ENCODE assay signal across 11 mouse cellular contexts in genomic region chr19:53464681-53465080, GRCm38 (mm10).
DNase-seq lines count a peak whose midpoint lies in the region; ATAC-seq and TF ChIP-seq lines count a peak whose summit lies in the region.
"Had no signal": no experiment of that assay in that cellular context is flagged by ENCODE, and none has a peak within 500 bp of the region (broad histone marks: within the 10 kb centered on the region; RNA-seq: fewer than 3 reads in every experiment).

No protein-coding gene starts in this region.

- H3K9me3 ChIP-seq in heart, postnatal 0 days (replicated peaks; ENCODE audit: control insufficient read depth, low read length), result peaks cover 14% of the 10 kb centered on the region; the same call in 1 of the 2 replicates
- H3K9me3 ChIP-seq in liver, embryonic 15.5 days (replicated peaks), result no peaks in the 10 kb centered on the region

- no peaks in the 10 kb centered on the region for H3K27me3 ChIP-seq in heart, postnatal 0 days (ENCODE audit: control insufficient read depth, insufficient read depth, low read length)
- H3K27me3 ChIP-seq in liver, embryonic 15.5 days, result no peaks in the 10 kb centered on the region
- no peaks in the 10 kb centered on the region; the same call in 1 of the 2 replicates for H3K27me3 ChIP-seq in kidney, adult 2 months (replicated peaks; ENCODE audit: control insufficient read depth, insufficient read depth, low read length)
- H3K27me3 ChIP-seq: neural tube, embryonic 12.5 days had no signal

- TF ChIP-seq CTCF in heart, postnatal 0 days (IDR thresholded peaks at IDR 0.05; ENCODE audit: low read depth), result no peak
- no peak for TF ChIP-seq CTCF in kidney, adult 2 months (conservative IDR thresholded peaks at IDR 0.05; ENCODE audit: insufficient read depth, insufficient read length, low read depth, low read length)

- no peaks in the 10 kb centered on the region for H3K4me1 ChIP-seq in heart, postnatal 0 days (ENCODE audit: control insufficient read depth, insufficient read depth)
- peaks cover 15% of the 10 kb centered on the region; the same call in 1 of the 2 replicates for H3K4me1 ChIP-seq in liver, embryonic 15.5 days (replicated peaks)
- no peaks in the 10 kb centered on the region; the same call in 1 of the 2 replicates for H3K4me1 ChIP-seq in kidney, adult 2 months (ENCODE audit: control insufficient read depth, insufficient read depth, low read length)

- peak overlapping the region; percentile 64; the same call in 1 of the 2 replicates for H3K27ac ChIP-seq in heart, postnatal 0 days (ENCODE audit: low read depth)
- peak overlapping the region; percentile 62; the same call in 1 of the 2 replicates for H3K27ac ChIP-seq in liver, embryonic 15.5 days (replicated peaks)
- H3K27ac ChIP-seq in kidney, adult 2 months (ENCODE audit: insufficient read depth, low read depth, low read length), result no peak overlapping the region
- H3K27ac ChIP-seq: embryonic facial prominence, embryonic 13.5 days; neural tube, embryonic 12.5 days had no signal

- H3K36me3 ChIP-seq in heart, postnatal 0 days (replicated peaks; ENCODE audit: control insufficient read depth, insufficient read depth, low read length), result no peaks in the 10 kb centered on the region
- no peaks in the 10 kb centered on the region for H3K36me3 ChIP-seq in liver, embryonic 15.5 days (replicated peaks)
- H3K36me3 ChIP-seq in kidney, adult 2 months (ENCODE audit: control insufficient read depth, insufficient read depth, low read length), result no peaks in the 10 kb centered on the region
- H3K36me3 ChIP-seq: embryonic facial prominence, embryonic 13.5 days; neural tube, embryonic 12.5 days had no signal

- no peak for TF ChIP-seq EP300 in heart, postnatal 0 days (IDR thresholded peaks at IDR 0.05; ENCODE audit: low read depth)

- 57% methylated on average over 5 of the region's 5 CpGs for WGBS in heart, postnatal 0 days
- WGBS in liver, embryonic 15.5 days (ENCODE audit: insufficient replicate concordance), result 11% methylated on average over 5 of the region's 5 CpGs
- WGBS in kidney, adult 2 months, result 84% methylated on average over 5 of the region's 5 CpGs

- TF ChIP-seq POLR2A in kidney, adult 2 months (IDR thresholded peaks at IDR 0.05; ENCODE audit: low read depth, low read length), result no peak

- DNase-seq in heart, postnatal 0 days (ENCODE audit: low spot score), result peak; percentile 3
- no peak for DNase-seq in heart, postnatal 25 days (ENCODE audit: low spot score)
- DNase-seq in natural killer cell, adult 2 months (ENCODE audit: low spot score in 2 of 2), result peak; percentile 91
- peak; percentile 70 to 82 for DNase-seq in thymus, postnatal 36 days
- DNase-seq in kidney, adult 2 months, result no peak
- no peak for DNase-seq in kidney, adult 9 months
- no peak for DNase-seq in right cerebral cortex, postnatal 25 days
- DNase-seq: adrenal gland, postnatal 10 days had no signal

- no peak overlapping the region for H3K9ac ChIP-seq in heart, postnatal 0 days (replicated peaks; ENCODE audit: low read depth, low read length)
- H3K9ac ChIP-seq in liver, embryonic 15.5 days, result no peak overlapping the region
- H3K9ac ChIP-seq: embryonic facial prominence, embryonic 13.5 days; neural tube, embryonic 12.5 days had no signal

- no peak for ATAC-seq in heart, postnatal 0 days (ENCODE audit: insufficient read depth, low read depth)
- no peak; the same call in 1 of the 2 replicates for ATAC-seq in liver, embryonic 15.5 days (ENCODE audit: insufficient read depth)

- intact Hi-C loops in heart, postnatal 25 days (cut with DNase I), result no loop called here

- peak overlapping the region; percentile 6; the same call in 1 of the 2 replicates for H3K4me2 ChIP-seq in heart, postnatal 0 days (ENCODE audit: low read depth, low read length)
- H3K4me2 ChIP-seq in liver, embryonic 15.5 days, result no peak overlapping the region
- H3K4me2 ChIP-seq: embryonic facial prominence, embryonic 13.5 days; neural tube, embryonic 12.5 days had no signal

- H3K4me3 ChIP-seq in heart, postnatal 0 days (ENCODE audit: low read depth, low read length), result no peak overlapping the region; the same call in 1 of the 2 replicates
- H3K4me3 ChIP-seq in liver, embryonic 15.5 days (replicated peaks), result no peak overlapping the region; the same call in 1 of the 2 replicates
- H3K4me3 ChIP-seq in kidney, adult 2 months (ENCODE audit: insufficient read depth, low read depth, low read length), result no peak overlapping the region
- H3K4me3 ChIP-seq: embryonic facial prominence, embryonic 13.5 days; neural tube, embryonic 12.5 days had no signal

Comparison
In these comparisons a context has a peak if more than half of its experiments do, and no peak if none do; other contexts are left out.
1. DNase-seq: peak in heart, postnatal 0 days (single experiment), natural killer cell, adult 2 months (2 of 2) and thymus, postnatal 36 days (2 of 2); none in heart, postnatal 25 days (single experiment), kidney, adult 2 months (single experiment), kidney, adult 9 months (single experiment) and right cerebral cortex, postnatal 25 days (single experiment).